Mouse (Mus musculus) MEL (cell line): ENCODE results near the gene Chd5. TPM values are rescaled to one million over a fixed set of nuclear protein-coding genes. Genes with fewer than 3 reads are reported as not detected.

ENCODE experiments used
- DNase-seq: peaks from one replicate; pipeline ENCODE4 v3.0.0; 2011; ENCODE audit warnings: low read depth, low spot score
- H3K27ac ChIP-seq: 2 replicates; pipeline ENCODE4 v1.5.1; 2012; ENCODE audit warnings: low read depth, mild to moderate bottlenecking, control low read depth, low read length, moderate library complexity; ENCODE audit not compliant: control insufficient read depth
- H3K27me3 ChIP-seq, 2 experiments: fragments of 150-350 bp in 1 of 2; sonication (generic) in 1 of 2; 2 replicates each; pipeline ENCODE4 v1.6.1; 2012; ENCODE audit warnings: low read length in 2 of 2, mild to moderate bottlenecking in 2 of 2, improper control_type of control experiment in 1 of 2, moderate library complexity in 1 of 2; ENCODE audit not compliant: insufficient read depth in 2 of 2, control insufficient read depth in 1 of 2
- H3K36me3 ChIP-seq, 2 experiments: 2 replicates each; pipeline ENCODE4 v1.6.1; 2012 to 2014; ENCODE audit warnings: low read length in 2 of 2, improper control_type of control experiment in 1 of 2, inconsistent platforms in 1 of 2, mild to moderate bottlenecking in 1 of 2; ENCODE audit not compliant: insufficient read depth in 2 of 2, control insufficient read depth in 1 of 2
- H3K4me1 ChIP-seq, 2 experiments: fragments of 150-350 bp in 1 of 2; sonication (generic) in 1 of 2; 2 replicates each; pipeline ENCODE4 v1.6.1; 2012; ENCODE audit warnings: low read length in 2 of 2, improper control_type of control experiment in 1 of 2, mild to moderate bottlenecking in 1 of 2; ENCODE audit not compliant: insufficient read depth in 2 of 2, control insufficient read depth in 1 of 2
- H3K4me3 ChIP-seq, 2 experiments: fragments of 150-350 bp in 1 of 2; sonication (generic) in 1 of 2; 2 replicates each; pipeline ENCODE4 v1.5.1; 2012; ENCODE audit warnings: low read depth in 2 of 2, low read length in 2 of 2, mild to moderate bottlenecking in 2 of 2, moderate library complexity in 2 of 2, control low read depth in 1 of 2, improper control_type of control experiment in 1 of 2; ENCODE audit not compliant: control insufficient read depth in 1 of 2, insufficient read depth in 1 of 2
- H3K79me2 ChIP-seq: 2 replicates; pipeline ENCODE4 v1.6.1; 2012; ENCODE audit warnings: mild to moderate bottlenecking, low read length, moderate library complexity; ENCODE audit not compliant: control insufficient read depth, poor library complexity, insufficient read depth
- H3K9ac ChIP-seq: 2 replicates; pipeline ENCODE4 v1.6.1; 2012; ENCODE audit warnings: low read depth, mild to moderate bottlenecking, control low read depth, low read length, moderate library complexity; ENCODE audit not compliant: control insufficient read depth, poor library complexity, severe bottlenecking
- H3K9me3 ChIP-seq: fragments of 150-350 bp; sonication (generic); replicated peaks from 2 replicates; pipeline ENCODE4 v1.6.1; 2012; ENCODE audit warnings: mild to moderate bottlenecking, low read length, improper control_type of control experiment, moderate library complexity; ENCODE audit not compliant: insufficient read depth
- CHD1 ChIP-seq: IDR thresholded peaks from 2 replicates; pipeline ENCODE4 v1.6.1; 2012; ENCODE audit warnings: low read depth, mild to moderate bottlenecking, inconsistent platforms, low read length, improper control_type of control experiment
- CTCF ChIP-seq, 3 experiments: IDR thresholded peaks in 2 of 3; conservative IDR thresholded peaks in 1 of 3; 2 replicates each; pipeline ENCODE4 v1.5.1; 2011 to 2012; ENCODE audit warnings: low read length in 3 of 3, low read depth in 2 of 3, mild to moderate bottlenecking in 2 of 3, improper control_type of control experiment in 1 of 3, inconsistent platforms in 1 of 3, mixed read lengths in 1 of 3, moderate library complexity in 1 of 3; ENCODE audit not compliant: control insufficient read depth in 1 of 3, insufficient read depth in 1 of 3, poor library complexity in 1 of 3, severe bottlenecking in 1 of 3
- E2F4 ChIP-seq: IDR thresholded peaks from 2 replicates; pipeline ENCODE4 v1.6.1; 2011; ENCODE audit warnings: low read depth, low read length, improper control_type of control experiment, borderline replicate concordance
- ELF1 ChIP-seq: IDR thresholded peaks from 2 replicates; pipeline ENCODE4 v1.6.1; 2014; ENCODE audit warnings: low read depth, mild to moderate bottlenecking, inconsistent platforms, low read length, improper control_type of control experiment, moderate library complexity
- ETS1 ChIP-seq: IDR thresholded peaks from 2 replicates; pipeline ENCODE4 v1.6.1; 2012; ENCODE audit warnings: low read depth, mild to moderate bottlenecking, inconsistent platforms, low read length, improper control_type of control experiment, moderate library complexity
- GATA1 ChIP-seq: IDR thresholded peaks from 2 replicates; pipeline ENCODE4 v1.6.1; 2011; ENCODE audit warnings: low read depth, low read length, improper control_type of control experiment
- JUND ChIP-seq: IDR thresholded peaks from 2 replicates; pipeline ENCODE4 v1.6.1; 2011; ENCODE audit warnings: low read depth, mild to moderate bottlenecking, improper control_type of control experiment, low read length
- KAT2A ChIP-seq: conservative IDR thresholded peaks from 2 replicates; pipeline ENCODE4 v1.6.1; 2012; ENCODE audit warnings: low read depth, low read length, improper control_type of control experiment, inconsistent platforms
- MAX ChIP-seq: IDR thresholded peaks from 2 replicates; pipeline ENCODE4 v1.6.1; 2011; ENCODE audit warnings: low read length, improper control_type of control experiment
- MEF2A ChIP-seq: IDR thresholded peaks from 2 replicates; pipeline ENCODE4 v1.6.1; 2014; ENCODE audit warnings: low read depth, mild to moderate bottlenecking, inconsistent platforms, low read length, improper control_type of control experiment; ENCODE audit not compliant: poor library complexity, insufficient replicate concordance, severe bottlenecking; ENCODE audit errors: extremely low read depth
- MXI1 ChIP-seq: IDR thresholded peaks from 2 replicates; pipeline ENCODE4 v1.6.1; 2011; ENCODE audit warnings: mild to moderate bottlenecking, low read depth, low read length, improper control_type of control experiment
- MYC ChIP-seq: IDR thresholded peaks from 2 replicates; pipeline ENCODE4 v1.6.1; 2011; ENCODE audit warnings: low read depth, mild to moderate bottlenecking, low read length, improper control_type of control experiment, moderate library complexity
- RAD21 ChIP-seq: IDR thresholded peaks from 2 replicates; pipeline ENCODE4 v1.6.1; 2011; ENCODE audit warnings: mild to moderate bottlenecking, low read depth, low read length, improper control_type of control experiment
- RCOR1 ChIP-seq: IDR thresholded peaks from 2 replicates; pipeline ENCODE4 v1.6.1; 2012; ENCODE audit warnings: low read depth, mild to moderate bottlenecking, inconsistent platforms, low read length, improper control_type of control experiment
- SMC3 ChIP-seq: IDR thresholded peaks from 2 replicates; pipeline ENCODE4 v1.6.1; 2011; ENCODE audit warnings: low read depth, low read length, improper control_type of control experiment
- TCF12 ChIP-seq: IDR thresholded peaks from 2 replicates; pipeline ENCODE4 v1.6.1; 2014; ENCODE audit warnings: low read depth, mild to moderate bottlenecking, inconsistent platforms, low read length, improper control_type of control experiment, moderate library complexity
- USF2 ChIP-seq, 2 experiments: IDR thresholded peaks; 2 replicates each; pipeline ENCODE4 v1.6.1; 2011 to 2012; ENCODE audit warnings: improper control_type of control experiment in 2 of 2, low read length in 2 of 2, borderline replicate concordance in 1 of 2, inconsistent platforms in 1 of 2, low read depth in 1 of 2, mild to moderate bottlenecking in 1 of 2; ENCODE audit not compliant: insufficient read depth in 1 of 2
- ZC3H11A ChIP-seq: IDR thresholded peaks from 2 replicates; pipeline ENCODE4 v1.6.1; 2012; ENCODE audit warnings: low read depth, mild to moderate bottlenecking, inconsistent platforms, low read length, improper control_type of control experiment
- ZMIZ1 ChIP-seq: IDR thresholded peaks from 2 replicates; pipeline ENCODE4 v1.6.1; 2012; ENCODE audit warnings: low read depth, mild to moderate bottlenecking, inconsistent platforms, low read length, improper control_type of control experiment, moderate library complexity
- polyA plus RNA-seq, 2 experiments: library from polyadenylated mRNA; stranded (reverse) in 1 of 2; unstranded in 1 of 2; fragments of >175 nt in 1 of 2; fragments of >200 nt in 1 of 2; gene quantifications; 2 replicates each; pipeline versions ENCODE4 v1.2.1 to v1.2.4; 2012; ENCODE audit warnings: low replicate concordance in 2 of 2, low read depth in 1 of 2; ENCODE audit not compliant: insufficient read length in 2 of 2, insufficient read depth in 1 of 2, missing spikeins in 1 of 2
- total RNA-seq: library from RNA; depleted of rRNA; stranded (reverse); fragments of 300-350 nt; gene quantifications from 2 replicates; pipeline ENCODE4 v1.2.3, GENCODE M21; 2012

The Chd5 gene
- total and polyA plus RNA-seq, 3 experiments: 0.15 to 0.91 TPM; not detected in 1

GRCm38 (mm10) chr4:152305991-152306390 lies 32.5 kb upstream of the Chd5 start:
- H3K9ac ChIP-seq: no peak overlapping the region
- TF ChIP-seq RCOR1: no peak
- TF ChIP-seq GATA1: no peak
- no peak for TF ChIP-seq MYC
- no peak for TF ChIP-seq CTCF (IDR thresholded peaks at IDR 0.05 in 2 of 3, conservative IDR thresholded peaks at IDR 0.05 in 1 of 3; ENCODE audit: control insufficient read depth in 1 of 3, insufficient read depth in 1 of 3, low read depth in 2 of 3, low read length in 3 of 3, poor library complexity in 1 of 3, severe bottlenecking in 1 of 3)
- TF ChIP-seq MAX: no peak
- TF ChIP-seq MXI1: no peak
- TF ChIP-seq ZMIZ1: no peak
- no peak for TF ChIP-seq E2F4
- TF ChIP-seq KAT2A: no peak
- TF ChIP-seq CHD1: no peak
- no peak for TF ChIP-seq SMC3
- TF ChIP-seq ELF1: no peak
- no peak for TF ChIP-seq TCF12
- TF ChIP-seq USF2 (IDR thresholded peaks at IDR 0.05; ENCODE audit: borderline replicate concordance in 1 of 2, insufficient read depth in 1 of 2, low read depth in 1 of 2, low read length in 2 of 2): no peak
- no peak for TF ChIP-seq ZC3H11A
- TF ChIP-seq RAD21: no peak
- no peak for TF ChIP-seq MEF2A
- no peak for TF ChIP-seq JUND
- TF ChIP-seq, all 39 proteins: peak for 0
- H3K4me3 ChIP-seq: no peak overlapping the region
- no peaks in the 10 kb centered on the region for H3K9me3 ChIP-seq
- no peaks in the 10 kb centered on the region; a peak in 1 of 4 replicates for H3K36me3 ChIP-seq
- no peaks in the 10 kb centered on the region for H3K79me2 ChIP-seq
- DNase-seq: no peak
- no peak overlapping the region for H3K27ac ChIP-seq
- H3K27me3 ChIP-seq: no peaks in the 10 kb centered on the region
- H3K4me1 ChIP-seq: no peaks in the 10 kb centered on the region

GRCm38 (mm10) chr4:152307542-152307941 lies 30.9 kb upstream of the Chd5 start:
- H3K79me2 ChIP-seq: no peaks in the 10 kb centered on the region
- no peak for DNase-seq

More at GRCm38 (mm10) chr4:152307542-152307941, 30.9 kb upstream of the Chd5 start:
- Histone ChIP-seq H3K4me3 (no peak overlapping the region), H3K27ac (no peak overlapping the region), H3K27me3 (no peaks in the 10 kb centered on the region), H3K9me3 (no peaks in the 10 kb centered on the region), H3K9ac (no peak overlapping the region), H3K36me3 (no peaks in the 10 kb centered on the region; a peak in 1 of 4 replicates), H3K4me1 (no peaks in the 10 kb centered on the region)
- TF ChIP-seq ETS1 (no peak), JUND (no peak)
